Mouse (Mus musculus): ENCODE measurements around the gene Usp46. TPM values are rescaled to one million over a fixed set of nuclear protein-coding genes. Genes with fewer than 3 reads are reported as not detected.

Gene Usp46
- total RNA-seq (2023) = 10 to 100 TPM in 1 of 2 experiments, 1 to 10 TPM in 1; 7.5 to 10.2 TPM

DNA sequence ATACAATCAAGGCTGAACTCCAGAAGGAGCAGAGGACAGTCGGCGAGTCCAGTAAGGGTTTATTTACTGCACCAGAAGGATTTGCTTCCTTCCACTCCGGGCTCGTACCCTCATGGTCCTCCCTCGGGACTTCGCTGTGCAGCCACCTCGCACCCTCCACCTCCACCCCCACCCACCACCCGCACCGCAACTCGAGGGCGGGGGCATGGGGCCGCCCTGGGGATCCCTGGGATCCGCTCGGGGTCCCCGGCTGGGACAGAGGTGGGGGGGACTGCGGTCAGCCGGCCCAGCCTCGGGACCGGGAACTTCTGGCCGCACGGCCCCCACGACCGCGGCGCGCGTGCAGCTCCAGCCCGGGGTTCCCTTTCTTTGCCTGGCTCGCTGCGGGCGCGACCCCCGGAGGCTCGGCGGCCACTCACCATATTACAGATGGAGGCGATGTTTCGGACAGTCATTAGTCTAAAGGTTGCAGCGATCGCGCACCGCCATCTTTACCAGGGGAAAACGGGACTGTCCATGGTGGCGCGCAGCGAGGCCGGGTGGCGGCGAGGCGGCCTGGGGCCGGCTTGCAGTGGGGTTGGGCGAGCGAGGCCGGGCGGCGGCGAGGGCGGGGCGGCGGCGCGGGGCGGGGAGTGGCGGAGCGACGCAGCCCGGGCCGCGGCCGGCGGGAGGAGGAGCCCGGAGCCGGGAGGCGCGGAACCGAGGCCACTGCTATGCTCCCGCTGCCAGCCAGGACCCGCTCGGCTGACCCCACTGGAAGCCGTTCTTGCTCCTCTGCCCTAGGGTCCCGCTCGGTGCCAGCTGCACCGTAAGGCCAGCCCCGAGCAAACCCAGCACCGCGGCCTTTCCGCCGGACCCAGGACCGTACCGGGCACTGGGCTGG is at the start of gene Usp46:
Gene Usp46, minus strand, starts transcription at position 601 of the 883 bp plus-strand sequence.

Other genes with a start within 250 kb of the Usp46 start
- gene Rasl11b, start 126.9 kb upstream of the Usp46 start, total RNA-seq (2023) = 10 to 100 TPM in 1 of 2 experiments, 1 to 10 TPM in 1; 4.5 to 11.3 TPM